Mouse (Mus musculus) macrophage (primary cell): ENCODE measurements around the gene Gm4869. TPM values are rescaled to one million over a fixed set of nuclear protein-coding genes. Genes with fewer than 3 reads are reported as not detected.

Experiments used
- H3K27ac ChIP-seq: fragments of 350-480 bp; formaldehyde crosslinking; 2 replicates; pipeline ENCODE4 v1.9.0; 2021
- H3K36me3 ChIP-seq: fragments of 350-480 bp; formaldehyde crosslinking; 2 replicates; pipeline ENCODE4 v1.9.0; 2021; ENCODE audit errors: inconsistent target
- H3K4me3 ChIP-seq: fragments of 350-480 bp; formaldehyde crosslinking; 2 replicates; pipeline ENCODE4 v1.9.0; 2021; ENCODE audit errors: inconsistent target
- H3K79me2 ChIP-seq: fragments of 350-480 bp; formaldehyde crosslinking; 2 replicates; pipeline ENCODE4 v1.9.0; 2021; ENCODE audit errors: inconsistent target
- WGBS: methylation state at CpG from one replicate; pipeline ENCODE4 v1.1.7; 2026; ENCODE audit warnings: inconsistent platforms; ENCODE audit not compliant: missing documents; 5-methylcytosine and 5-hydroxymethylcytosine counted together
- polyA plus RNA-seq: library from polyadenylated mRNA; stranded (reverse); fragments of 250-400 nt; gene quantifications from 3 replicates; pipeline ENCODE4 v1.2.4, GENCODE M21; 2018; ENCODE audit warnings: inconsistent platforms
- total RNA-seq, 78 experiments: library from RNA; depleted of rRNA; stranded (reverse); fragments of 250-400 nt; gene quantifications; 1 replicate in 9 of 78; 2 replicates in 24 of 78; 3 replicates in 43 of 78; 4 replicates in 2 of 78; pipeline ENCODE4 v1.2.4; 2018; ENCODE audit warnings: inconsistent platforms in 56 of 78

The Gm4869 gene
- total RNA-seq (2018; cell fraction: chromatin; rRNA removed), result under 1 TPM in 1 of 26 experiments, not detected in 25; 0.29 TPM
- total RNA-seq (2018; cell fraction: cytosol; rRNA removed), result not detected
- not detected for total RNA-seq (2018; cell fraction: nucleus; rRNA removed)
- not detected in 3 replicates for polyA plus RNA-seq

DNA sequence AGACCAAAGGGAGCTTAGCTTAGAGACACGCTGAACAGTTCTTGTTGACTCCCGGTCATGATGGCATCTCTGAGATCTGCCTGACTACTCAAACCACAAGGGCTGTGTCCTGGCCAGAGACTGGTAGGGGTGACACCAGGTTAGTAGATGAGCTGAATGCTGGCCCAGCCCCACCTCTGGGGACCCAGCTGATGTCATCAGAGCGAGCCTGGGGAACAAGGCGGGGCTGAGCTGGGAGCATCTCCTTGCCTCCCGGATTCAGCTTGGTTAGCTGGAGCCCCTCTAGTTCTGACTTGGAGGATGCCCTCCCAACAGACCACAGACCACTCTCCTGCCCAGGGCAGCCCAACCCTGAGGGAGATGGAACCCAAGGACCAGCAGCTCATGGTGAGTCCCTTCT lies at the start of gene Gm4869:
Gm4869 (plus strand) TSS at position 301 of the 400 bp plus-strand sequence.
- Histone ChIP-seq H3K36me3 (peaks cover 39% of the 10 kb centered on the region), H3K27ac (no peak within 1 kb of the TSS), H3K4me3 (no peak within 1 kb of the TSS), H3K79me2 (no peaks in the 10 kb centered on the region)
- 87% methylated on average over 5 of the region's 5 CpGs for WGBS

DNA sequence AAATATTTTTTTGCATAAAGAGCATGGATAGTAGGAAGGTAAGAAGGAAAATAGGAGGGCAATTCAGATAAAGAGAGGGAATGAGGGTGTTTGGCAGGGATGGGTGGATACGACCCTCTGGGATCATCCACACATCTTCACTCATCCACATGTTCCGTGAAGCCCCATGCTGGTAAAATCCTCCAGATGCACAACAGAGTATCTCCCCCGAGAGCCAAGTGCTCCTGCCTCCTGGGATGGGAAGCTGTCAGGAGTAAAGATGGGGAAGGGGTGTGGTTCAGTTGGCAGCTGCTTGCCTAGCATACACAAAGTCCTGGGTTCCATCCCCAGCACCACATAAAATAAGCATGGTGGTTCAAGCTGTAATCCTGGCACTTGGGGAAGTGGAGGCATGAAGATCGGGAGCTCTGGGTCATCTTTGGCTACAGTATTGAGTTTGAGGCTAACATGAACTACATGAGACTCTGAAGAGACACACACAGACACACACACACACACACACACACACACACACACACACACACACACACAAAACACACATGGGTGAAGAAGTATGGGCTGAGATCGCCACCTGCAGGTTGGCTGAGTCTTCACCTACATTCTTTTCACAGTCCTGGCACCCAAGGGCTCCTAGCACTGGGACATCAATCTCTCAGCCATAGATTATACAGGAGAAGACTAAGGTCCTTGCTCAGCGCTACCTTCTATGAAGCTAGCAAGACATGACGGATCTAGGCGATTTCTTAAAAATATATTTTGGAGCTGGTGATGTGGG lies 49.1 kb upstream of the Gm4869 start:
- Histone ChIP-seq H3K4me3 (no peak overlapping the region), H3K79me2 (no peaks in the 10 kb centered on the region; the same call in 1 of the 2 replicates)
- 81% methylated on average over 8 of the region's 8 CpGs for WGBS

DNA sequence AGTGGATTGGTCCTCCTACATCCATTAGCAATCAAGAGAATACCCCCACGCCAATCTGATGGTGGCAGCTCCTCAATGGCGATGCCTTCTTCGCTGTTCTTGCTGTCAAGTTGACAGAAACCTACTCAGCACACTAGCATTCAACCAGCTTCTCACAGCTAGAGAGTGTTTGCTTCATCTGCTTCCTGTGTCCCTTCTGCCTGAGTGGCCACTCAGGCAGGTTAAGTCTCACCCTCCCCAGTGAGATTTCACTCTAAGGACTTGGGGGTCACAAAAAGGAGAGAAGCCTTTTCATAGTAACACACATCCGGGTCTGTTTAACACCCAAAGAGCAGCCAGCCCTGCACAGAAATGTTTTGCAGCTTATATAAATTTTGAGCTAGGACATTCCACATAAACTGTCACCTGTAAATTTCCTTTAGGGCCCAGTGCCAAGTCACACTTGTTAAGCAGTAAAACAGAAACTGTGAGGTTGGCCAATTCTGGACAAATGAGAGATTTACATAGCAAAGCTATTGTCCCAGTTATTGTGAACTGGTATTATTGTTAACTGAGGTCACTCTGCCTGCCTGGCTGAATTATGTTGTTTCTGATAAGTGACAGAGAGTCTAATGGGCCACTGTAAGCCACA lies 42.7 kb upstream of the Gm4869 start:
- no peak overlapping the region for H3K4me3 ChIP-seq
- no peaks in the 10 kb centered on the region for H3K79me2 ChIP-seq
- no peaks in the 10 kb centered on the region for H3K36me3 ChIP-seq
- WGBS, result 68% methylated on average over 4 of the region's 4 CpGs
- H3K27ac ChIP-seq, result no peak overlapping the region

More for the DNA sequence above, 49.1 kb upstream of the Gm4869 start:
- H3K36me3 ChIP-seq, result no peaks in the 10 kb centered on the region
- no peak overlapping the region for H3K27ac ChIP-seq

DNA sequence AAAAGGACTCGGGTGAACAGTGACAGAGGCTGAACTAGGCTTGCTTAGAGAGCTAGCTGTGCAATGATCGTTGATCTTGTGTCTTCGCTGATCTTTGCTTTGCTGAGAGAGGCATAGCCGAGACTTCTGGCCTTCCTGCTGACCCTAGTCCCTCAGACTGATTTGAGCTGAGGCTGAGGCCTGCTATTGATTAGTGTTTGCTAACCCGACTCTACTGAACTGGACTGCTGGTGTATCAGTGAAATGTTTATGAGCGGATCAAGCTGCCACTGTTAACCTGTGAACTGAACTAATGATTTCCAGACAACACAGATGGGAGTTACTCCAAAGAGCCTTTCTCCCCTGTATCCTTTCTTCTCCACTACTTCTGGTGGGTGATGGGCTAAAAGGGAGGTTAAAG lies 40.3 kb upstream of the Gm4869 start:
- H3K4me3 ChIP-seq, result no peak overlapping the region
- no peak overlapping the region for H3K27ac ChIP-seq
- H3K36me3 ChIP-seq, result no peaks in the 10 kb centered on the region
- 91% methylated on average over 6 of the region's 6 CpGs for WGBS
- H3K79me2 ChIP-seq, result no peaks in the 10 kb centered on the region

DNA sequence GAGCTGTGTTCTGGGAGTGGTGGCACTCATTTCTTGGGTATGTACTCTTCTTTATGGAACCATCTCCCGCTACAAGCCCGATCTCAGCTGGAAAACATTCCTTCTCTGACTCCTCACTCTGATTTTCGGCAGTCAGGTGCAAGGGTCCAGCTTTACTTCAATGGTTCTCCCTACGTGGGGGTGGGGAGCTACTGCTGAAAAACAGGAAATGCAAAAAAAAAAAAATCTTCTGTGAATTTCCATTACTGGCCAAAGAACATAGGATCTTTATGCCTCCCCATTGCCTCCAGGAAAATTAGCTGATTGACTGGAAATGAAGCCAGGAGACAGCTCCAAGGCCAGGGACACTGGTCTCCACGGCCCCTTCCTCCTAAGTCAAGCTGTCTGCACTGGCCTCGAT lies 38.8 kb upstream of the Gm4869 start:
- Histone ChIP-seq H3K4me3 (no peak overlapping the region), H3K79me2 (no peaks in the 10 kb centered on the region), H3K27ac (0 out of 2 replicates have a peak overlapping the region, but pooled peaks have one; percentile 7), H3K36me3 (no peaks in the 10 kb centered on the region)
- 40% methylated on average over 6 of the region's 6 CpGs for WGBS

DNA sequence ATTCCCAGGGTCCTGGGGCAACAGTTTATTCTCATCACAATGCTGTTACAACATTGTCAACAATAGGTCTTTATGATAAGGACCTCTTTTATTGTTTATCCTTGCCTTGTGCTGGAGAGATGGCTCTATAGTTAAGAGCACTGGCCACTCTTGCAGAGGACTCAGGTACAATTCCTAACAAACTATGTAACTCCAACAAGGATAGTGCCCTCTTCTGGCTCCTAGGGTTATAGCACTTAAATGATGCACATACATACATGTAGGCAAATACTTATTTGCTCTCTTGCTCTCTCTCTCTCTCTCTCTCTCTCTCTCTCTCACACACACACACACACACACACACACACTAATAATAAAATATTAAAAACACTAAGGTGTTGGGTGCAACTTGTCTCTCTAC lies 36.6 kb upstream of the Gm4869 start:
- H3K4me3 ChIP-seq, result no peak overlapping the region
- no peaks in the 10 kb centered on the region for H3K36me3 ChIP-seq
- no peak overlapping the region for H3K27ac ChIP-seq
- no peaks in the 10 kb centered on the region for H3K79me2 ChIP-seq

DNA sequence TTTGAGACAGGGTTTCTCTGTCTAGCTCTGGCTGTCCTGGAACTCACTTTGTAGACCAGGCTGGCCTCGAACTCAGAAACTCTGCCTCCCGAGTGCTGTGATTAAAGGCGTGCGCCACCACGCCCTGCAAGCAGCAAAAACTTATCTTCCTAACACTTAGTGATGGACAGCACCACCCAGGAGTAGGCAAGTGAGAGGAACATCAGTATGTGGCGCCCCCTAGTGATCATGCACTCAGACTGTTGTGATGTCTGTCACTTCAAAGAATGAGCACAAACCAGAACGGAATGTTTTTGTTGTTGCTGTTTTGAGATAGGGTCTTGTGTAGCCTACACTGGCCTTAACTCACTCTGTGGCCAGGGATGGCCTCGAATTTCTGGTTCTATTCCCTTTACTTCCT lies 34.1 kb upstream of the Gm4869 start:
- no peaks in the 10 kb centered on the region for H3K36me3 ChIP-seq
- H3K4me3 ChIP-seq, result no peak overlapping the region
- WGBS, result 45% methylated on average over 8 of the region's 8 CpGs
- no peak overlapping the region for H3K27ac ChIP-seq
- no peaks in the 10 kb centered on the region for H3K79me2 ChIP-seq

DNA sequence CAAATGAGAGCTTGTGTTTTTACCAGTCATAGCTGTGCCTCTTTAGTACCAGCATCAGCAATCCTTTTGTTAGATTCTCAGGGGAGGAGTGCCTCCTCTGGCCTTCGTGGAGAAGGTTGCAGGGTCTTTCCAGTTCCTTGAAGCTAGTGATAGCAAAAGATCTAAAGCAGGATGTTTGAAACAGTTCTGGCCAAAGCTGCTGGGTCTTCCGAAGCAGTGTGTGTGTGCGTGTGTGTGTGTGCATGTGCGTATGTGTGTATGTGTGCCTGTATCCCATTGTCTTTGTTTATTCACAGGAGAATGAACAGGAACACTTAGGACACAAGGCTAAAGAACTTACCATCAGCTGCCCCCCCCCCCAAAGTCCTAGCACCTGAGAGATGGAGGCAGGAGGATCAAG lies 30.8 kb upstream of the Gm4869 start:
- Histone ChIP-seq H3K4me3 (no peak overlapping the region), H3K27ac (peak overlapping the region; percentile 92), H3K79me2 (peaks cover 2% of the 10 kb centered on the region), H3K36me3 (no peaks in the 10 kb centered on the region)
- WGBS, result 75% methylated on average over 4 of the region's 4 CpGs

DNA sequence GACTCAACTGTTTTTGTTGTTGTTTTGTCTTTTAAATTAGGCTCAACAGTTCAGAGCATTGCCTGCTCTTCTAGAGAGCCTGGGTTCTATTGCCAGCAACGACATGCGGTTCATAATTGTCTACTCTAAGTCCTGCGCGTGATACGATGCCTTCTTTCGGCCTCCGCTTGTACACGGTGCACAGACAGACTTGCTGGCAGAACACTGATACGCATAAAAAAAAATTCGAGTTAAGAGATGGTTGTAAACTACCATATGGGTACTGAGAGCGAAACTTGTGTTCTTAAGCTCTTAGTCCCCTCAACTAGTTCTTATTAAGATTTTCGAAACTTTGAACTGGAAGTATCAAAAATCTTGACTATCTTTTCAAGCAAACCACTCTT lies 27.3 kb upstream of the Gm4869 start:
- under 1% methylated on average over 12 of the region's 12 CpGs for WGBS
- H3K27ac ChIP-seq, result peak overlapping the region; percentile 98
- peak overlapping the region; percentile 59 for H3K4me3 ChIP-seq
- H3K36me3 ChIP-seq, result no peaks in the 10 kb centered on the region
- peaks cover 37% of the 10 kb centered on the region for H3K79me2 ChIP-seq

DNA sequence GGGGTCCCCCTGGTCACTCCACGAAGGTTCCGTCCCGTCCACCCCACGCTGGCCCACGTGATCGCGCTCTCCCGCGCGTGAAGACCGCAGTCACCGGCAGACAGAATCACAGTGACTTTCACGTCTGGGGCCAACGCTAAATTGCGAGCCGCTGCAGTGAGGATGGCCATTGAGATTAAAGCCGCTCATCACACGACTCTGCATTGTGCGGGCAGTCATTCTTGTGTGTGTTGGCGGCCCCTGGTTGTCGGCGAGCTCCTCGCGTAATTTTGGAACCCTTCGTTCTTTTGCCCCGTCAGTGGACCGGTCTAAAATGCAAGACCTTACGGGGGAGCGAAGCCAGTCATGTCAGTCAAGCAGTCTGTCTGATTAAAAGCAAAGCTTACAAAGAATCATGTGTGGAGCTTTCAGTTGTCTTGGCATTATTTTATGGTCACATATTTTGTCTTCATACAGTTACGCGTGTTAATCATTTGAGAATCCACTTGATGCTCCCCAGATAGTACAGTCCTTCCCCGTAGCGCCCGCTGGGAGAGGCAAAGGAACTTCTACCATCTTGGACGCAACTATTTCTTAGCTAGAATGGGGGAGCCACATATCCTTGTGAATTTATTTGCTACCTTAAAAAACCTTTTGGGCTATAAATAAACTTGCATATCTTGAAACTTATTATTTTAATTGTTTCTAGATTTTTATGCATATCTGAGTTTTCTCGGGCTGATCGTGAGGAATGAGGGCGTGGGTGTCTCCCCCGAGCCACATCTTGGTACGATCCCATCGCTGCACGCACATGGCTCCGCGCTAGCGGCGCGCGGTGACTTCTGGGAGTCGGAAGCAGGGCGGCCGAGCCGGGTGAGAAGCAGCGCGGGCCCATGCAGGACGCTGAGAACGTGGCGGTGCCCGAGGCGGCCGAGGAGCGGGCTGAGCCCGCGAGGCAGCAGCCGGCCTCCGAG lies 26.7 kb upstream of the Gm4869 start, which contains the start of gene Eif3b:
Eif3b (plus strand) TSS at position 840 of the 953 bp plus-strand sequence.
- H3K4me3 ChIP-seq, result peak within 1 kb of the TSS; percentile 92
- H3K36me3 ChIP-seq, result no peaks in the 10 kb centered on the region
- H3K79me2 ChIP-seq, result peaks cover 43% of the 10 kb centered on the region
- under 1% methylated on average over 65 of the region's 65 CpGs for WGBS
- H3K27ac ChIP-seq, result peak within 1 kb of the TSS; percentile 98

DNA sequence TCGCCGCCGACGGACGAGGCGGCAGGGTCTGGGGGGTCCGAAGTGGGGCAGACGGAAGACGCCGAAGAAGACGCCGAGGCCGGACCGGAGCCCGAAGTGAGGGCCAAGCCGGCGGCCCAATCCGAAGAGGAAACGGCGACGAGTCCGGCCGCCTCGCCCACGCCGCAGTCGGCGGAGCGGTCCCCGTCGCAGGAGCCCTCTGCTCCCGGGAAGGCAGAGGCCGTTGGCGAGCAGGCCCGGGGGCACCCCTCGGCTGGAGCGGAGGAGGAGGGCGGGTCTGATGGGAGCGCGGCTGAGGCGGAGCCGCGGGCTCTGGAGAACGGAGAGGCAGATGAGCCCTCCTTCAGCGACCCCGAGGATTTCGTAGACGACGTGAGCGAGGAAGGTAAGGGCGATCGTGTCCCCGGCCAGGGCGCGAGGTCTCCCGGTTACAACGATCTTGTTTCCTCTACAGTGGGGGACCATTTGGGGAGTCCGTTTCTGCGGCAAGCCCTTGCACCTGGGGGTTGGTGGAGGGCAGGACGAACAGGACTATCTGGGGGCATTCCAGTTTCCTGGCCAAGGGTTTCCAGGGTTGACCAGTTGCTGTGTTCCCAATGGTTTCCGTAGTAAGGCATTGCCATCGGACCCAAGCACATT lies 25.9 kb upstream of the Gm4869 start:
- Histone ChIP-seq H3K79me2 (peaks cover 51% of the 10 kb centered on the region), H3K36me3 (no peaks in the 10 kb centered on the region), H3K27ac (peak overlapping the region; percentile 54), H3K4me3 (peak overlapping the region; percentile 92)
- under 1% methylated on average over 55 of the region's 62 CpGs for WGBS

DNA sequence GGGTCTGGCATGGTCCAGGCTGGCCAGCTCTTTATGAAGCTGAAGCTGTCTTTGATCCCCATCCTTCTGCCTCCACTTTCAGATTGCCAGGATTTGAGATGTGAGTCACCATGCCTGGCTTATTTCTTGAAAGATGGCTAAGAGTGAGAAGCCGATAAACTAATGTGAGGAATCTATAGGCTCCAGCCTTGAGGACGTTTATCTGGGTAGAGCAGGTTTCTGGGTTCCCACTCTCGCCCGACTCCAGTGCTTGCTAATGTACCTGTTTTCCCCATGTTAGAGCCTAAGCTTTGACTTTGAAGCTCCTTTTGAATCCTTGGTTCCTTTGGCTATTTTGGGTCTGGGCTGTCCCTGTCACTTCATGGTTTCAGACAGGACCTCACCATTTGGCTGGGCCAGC lies 24.8 kb upstream of the Gm4869 start:
- Histone ChIP-seq H3K27ac (no peak overlapping the region), H3K4me3 (peak overlapping the region; percentile 92), H3K79me2 (peaks cover 62% of the 10 kb centered on the region), H3K36me3 (peaks cover 9% of the 10 kb centered on the region; the same call in 1 of the 2 replicates)
- 61% methylated on average over 4 of the region's 4 CpGs for WGBS

DNA sequence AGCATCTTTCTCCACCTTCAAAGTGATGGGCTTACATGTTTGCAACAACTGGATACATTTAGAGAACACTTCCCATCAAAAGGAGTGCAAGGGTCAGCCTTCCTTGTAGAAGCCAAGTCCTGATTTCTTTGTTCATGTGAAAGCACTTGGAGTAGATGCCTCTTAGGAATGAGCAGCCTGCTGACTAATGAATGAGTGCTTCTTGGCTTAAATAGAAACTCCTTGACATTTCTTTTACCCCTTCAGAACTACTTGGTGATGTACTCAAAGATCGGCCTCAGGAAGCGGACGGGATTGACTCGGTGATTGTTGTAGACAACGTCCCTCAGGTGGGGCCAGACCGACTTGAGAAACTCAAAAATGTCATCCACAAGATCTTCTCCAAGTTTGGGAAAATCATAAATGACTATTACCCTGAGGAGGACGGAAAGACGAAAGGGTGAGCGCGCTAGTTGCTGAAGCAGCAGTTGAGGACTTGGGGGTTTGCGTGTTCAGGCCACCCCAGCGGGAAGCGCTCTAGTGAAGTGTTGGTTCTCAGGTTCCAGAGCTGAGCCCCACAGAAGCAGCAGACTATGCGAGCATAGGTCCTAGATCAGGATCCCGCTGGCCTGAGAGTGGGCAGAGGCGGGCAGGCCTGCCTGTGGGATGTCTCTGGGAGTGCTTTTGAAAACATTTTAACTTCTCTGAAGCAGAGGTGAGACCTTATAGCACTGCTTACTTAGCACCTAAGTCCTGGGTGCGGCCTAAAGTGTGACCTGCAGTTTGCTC lies 20.2 kb upstream of the Gm4869 start:
- Histone ChIP-seq H3K79me2 (peaks cover 94% of the 10 kb centered on the region), H3K36me3 (peaks cover 55% of the 10 kb centered on the region), H3K27ac (no peak overlapping the region), H3K4me3 (no peak overlapping the region)
- WGBS, result 98% methylated on average over 12 of the region's 17 CpGs
